Mouse (Mus musculus): ENCODE measurements around the gene Aanat. TPM values are rescaled to one million over a fixed set of nuclear protein-coding genes. Genes with fewer than 3 reads are reported as not detected.
"Not testable (repeated sequence)": the region's sequence is repeated elsewhere in the genome, so short reads cannot be mapped to it uniquely, and the experiment has no call there.

Aanat gene
- total and polyA plus RNA-seq, 3 experiments, result not detected

- DNase-seq (ENCODE audit: low read depth, low spot score), result no peak
- Histone ChIP-seq H3K79me2 (ENCODE audit: control insufficient read depth, insufficient read depth, low read length, poor library complexity) (no peaks in the 10 kb centered on the region), H3K36me3 (ENCODE audit: control insufficient read depth in 1 of 2, insufficient read depth in 2 of 2, low read length in 2 of 2) (peaks cover 0 to 2% of the 10 kb centered on the region in 2 experiments; a peak in 3 of 4 replicates), H3K27ac (ENCODE audit: control insufficient read depth, low read depth, low read length) (no peak overlapping the region), H3K9ac (ENCODE audit: control insufficient read depth, low read depth, low read length, poor library complexity, severe bottlenecking) (no peak overlapping the region), H3K27me3 (ENCODE audit: control insufficient read depth in 1 of 2, insufficient read depth in 2 of 2, low read length in 2 of 2) (no peaks in the 10 kb centered on the region), H3K4me3 (ENCODE audit: control insufficient read depth in 1 of 2, insufficient read depth in 1 of 2, low read depth in 2 of 2, low read length in 2 of 2) (no peak overlapping the region), H3K4me1 (ENCODE audit: control insufficient read depth in 1 of 2, insufficient read depth in 2 of 2, low read length in 2 of 2) (peaks cover 0 to 5% of the 10 kb centered on the region in 2 experiments; a peak in 3 of 4 replicates), H3K9me3 (replicated peaks; ENCODE audit: insufficient read depth, low read length) (no peaks in the 10 kb centered on the region)
- TF ChIP-seq SMC3 (IDR thresholded peaks at IDR 0.05; ENCODE audit: low read depth, low read length) (no peak), BHLHE40 (IDR thresholded peaks at IDR 0.05; ENCODE audit: borderline replicate concordance, low read depth, low read length) (no peak), MAFK (IDR thresholded peaks at IDR 0.05; ENCODE audit: borderline replicate concordance, low read depth, low read length) (no peak), MEF2A (IDR thresholded peaks at IDR 0.05; ENCODE audit: extremely low read depth, insufficient replicate concordance, low read depth, low read length, poor library complexity, severe bottlenecking) (no peak), TCF12 (IDR thresholded peaks at IDR 0.05; ENCODE audit: low read depth, low read length) (no peak), MYB (IDR thresholded peaks at IDR 0.05; ENCODE audit: low read depth, low read length) (no peak), USF1 (IDR thresholded peaks at IDR 0.05; ENCODE audit: low read depth, low read length) (no peak)
Observed at GRCm38 (mm10) chr11:116609965-116610630, 23.9 kb downstream of the Aanat start.

GRCm38 (mm10) chr11:116611168-116611567 is 24.9 kb downstream of the Aanat start:
- not testable (repeated sequence) for H3K9me3 ChIP-seq (replicated peaks; ENCODE audit: insufficient read depth, low read length); H3K9ac ChIP-seq (ENCODE audit: control insufficient read depth, low read depth, low read length, poor library complexity, severe bottlenecking); H3K4me3 ChIP-seq (ENCODE audit: control insufficient read depth in 1 of 2, insufficient read depth in 1 of 2, low read depth in 2 of 2, low read length in 2 of 2); H3K79me2 ChIP-seq (ENCODE audit: control insufficient read depth, insufficient read depth, low read length, poor library complexity); H3K27me3 ChIP-seq (ENCODE audit: control insufficient read depth in 1 of 2, insufficient read depth in 2 of 2, low read length in 2 of 2); H3K36me3 ChIP-seq (ENCODE audit: control insufficient read depth in 1 of 2, insufficient read depth in 2 of 2, low read length in 2 of 2); DNase-seq (ENCODE audit: low read depth, low spot score); H3K27ac ChIP-seq (ENCODE audit: control insufficient read depth, low read depth, low read length)
- peaks cover 3 to 10% of the 10 kb centered on the region in 2 experiments for H3K4me1 ChIP-seq (ENCODE audit: control insufficient read depth in 1 of 2, insufficient read depth in 2 of 2, low read length in 2 of 2)

DNA sequence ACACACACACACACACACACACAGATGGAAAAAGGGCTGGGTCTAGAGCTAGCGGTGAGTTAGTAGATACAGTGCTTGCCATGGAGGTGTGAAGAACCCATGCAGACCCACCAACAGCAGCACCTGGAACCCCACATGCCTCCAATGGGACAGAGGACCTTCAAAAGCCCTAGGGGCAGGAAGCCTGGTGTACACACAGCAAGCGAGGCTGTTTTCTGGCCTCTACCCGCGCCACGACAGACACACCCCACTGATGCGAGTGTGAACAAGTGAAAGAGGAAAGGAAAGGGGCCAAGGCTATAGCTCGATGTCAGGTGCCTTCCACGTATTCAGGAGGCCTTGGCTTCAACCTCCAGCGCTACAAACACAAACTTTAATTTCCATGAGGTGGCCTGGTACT is 25.7 kb downstream of the Aanat start:
- no peak for DNase-seq (ENCODE audit: low read depth, low spot score)
- H3K9me3 ChIP-seq (replicated peaks; ENCODE audit: insufficient read depth, low read length), result no peaks in the 10 kb centered on the region
- no peak overlapping the region for H3K9ac ChIP-seq (ENCODE audit: control insufficient read depth, low read depth, low read length, poor library complexity, severe bottlenecking)
- TF ChIP-seq CHD1 (IDR thresholded peaks at IDR 0.05; ENCODE audit: low read depth, low read length) (no peak), TCF12 (IDR thresholded peaks at IDR 0.05; ENCODE audit: low read depth, low read length) (no peak), MAZ (IDR thresholded peaks at IDR 0.05; ENCODE audit: low read depth, low read length) (no peak), CHD2 (IDR thresholded peaks at IDR 0.05; ENCODE audit: low read length) (no peak), E2F4 (IDR thresholded peaks at IDR 0.05; ENCODE audit: borderline replicate concordance, low read depth, low read length) (no peak), MYC (IDR thresholded peaks at IDR 0.05; ENCODE audit: low read depth, low read length) (no peak), KAT2A (conservative IDR thresholded peaks at IDR 0.05; ENCODE audit: low read depth, low read length) (no peak), TAL1 (IDR thresholded peaks at IDR 0.05; ENCODE audit: low read length) (no peak), ETS1 (IDR thresholded peaks at IDR 0.05; ENCODE audit: low read depth, low read length) (no peak), GABPA (IDR thresholded peaks at IDR 0.05; ENCODE audit: low read depth, low read length) (no peak), TBP (IDR thresholded peaks at IDR 0.05; ENCODE audit: low read depth, low read length) (no peak), USF2 (IDR thresholded peaks at IDR 0.05; ENCODE audit: borderline replicate concordance in 1 of 2, insufficient read depth in 1 of 2, low read depth in 1 of 2, low read length in 2 of 2) (no peak), ZMIZ1 (IDR thresholded peaks at IDR 0.05; ENCODE audit: low read depth, low read length) (no peak)
- no peaks in the 10 kb centered on the region; the same call in 1 of the 2 replicates for H3K79me2 ChIP-seq (ENCODE audit: control insufficient read depth, insufficient read depth, low read length, poor library complexity)
- no peaks in the 10 kb centered on the region for H3K27me3 ChIP-seq (ENCODE audit: control insufficient read depth in 1 of 2, insufficient read depth in 2 of 2, low read length in 2 of 2)
- H3K36me3 ChIP-seq (ENCODE audit: control insufficient read depth in 1 of 2, insufficient read depth in 2 of 2, low read length in 2 of 2), result peaks cover 0 to 16% of the 10 kb centered on the region in 2 experiments; a peak in 3 of 4 replicates
- H3K4me1 ChIP-seq (ENCODE audit: control insufficient read depth in 1 of 2, insufficient read depth in 2 of 2, low read length in 2 of 2), result peaks cover 10 to 17% of the 10 kb centered on the region in 2 experiments
- H3K4me3 ChIP-seq (ENCODE audit: control insufficient read depth in 1 of 2, insufficient read depth in 1 of 2, low read depth in 2 of 2, low read length in 2 of 2), result no peak overlapping the region
- H3K27ac ChIP-seq (ENCODE audit: control insufficient read depth, low read depth, low read length), result no peak overlapping the region
